In genomic region chr2:160994181-160994580, GRCm38 (mm10) we compare ENCODE assay signal across 20 mouse cellular contexts.
DNase-seq lines count a peak whose midpoint lies in the region; TF ChIP-seq lines count a peak whose summit lies in the region.
"Had no signal": no experiment of that assay in that cellular context is flagged by ENCODE, and none has a peak within 500 bp of the region (broad histone marks: within the 10 kb centered on the region; RNA-seq: fewer than 3 reads in every experiment).

No protein-coding gene starts in this region.

- peaks cover 18% of the 10 kb centered on the region for H3K36me3 ChIP-seq in heart, adult 2 months (ENCODE audit: control insufficient read depth, insufficient read depth, low read length)

- no peak overlapping the region for H3K9ac ChIP-seq in heart, adult 2 months (ENCODE audit: low read depth, low read length)
- H3K9ac ChIP-seq: heart, embryonic 15.5 days; limb, embryonic 12.5 days; midbrain, embryonic 12.5 days; neural tube, embryonic 13.5 days; stomach, embryonic 15.5 days had no signal

- DNase-seq in adrenal gland, postnatal 10 days: peak; percentile 27
- no peak for DNase-seq in adrenal gland, adult (ENCODE audit: inconsistent age in 2 of 2, low spot score in 1 of 2)
- DNase-seq in heart, adult 11 months: peak; percentile 81
- no peak for DNase-seq in heart, adult 2 months
- DNase-seq in Muller cell, postnatal 12 days (ENCODE audit: inconsistent ontology term): peak; percentile 27
- peak; percentile 49 for DNase-seq in gastrocnemius, postnatal 25 days
- no peak for DNase-seq in right cerebral cortex, adult 18-20 months
- DNase-seq: cerebellum, adult 8-10 months; cerebellum, postnatal 25 days; kidney, adult 8-10 months; kidney, postnatal 14 days; layer of hippocampus, adult 9-11 months; lung, postnatal 36 days had no signal

- intact Hi-C loops in heart, adult 2 months (cut with DNase I): no loop called here

- no peak overlapping the region for H3K4me3 ChIP-seq in heart, adult 2 months
- H3K4me3 ChIP-seq: heart, embryonic 10.5 days; heart, embryonic 15.5 days; limb, embryonic 12.5 days; midbrain, embryonic 12.5 days; neural tube, embryonic 13.5 days; stomach, embryonic 15.5 days had no signal

- WGBS in heart, adult 2 months: 55% methylated on average over 1 of the region's 1 CpGs

- H3K27me3 ChIP-seq in heart, adult 2 months (ENCODE audit: control insufficient read depth, insufficient read depth, low read length): no peaks in the 10 kb centered on the region
- H3K27me3 ChIP-seq: CH12.LX; heart, embryonic 15.5 days; limb, embryonic 12.5 days; midbrain, embryonic 12.5 days; neural tube, embryonic 13.5 days; stomach, embryonic 15.5 days had no signal

- H3K79me2 ChIP-seq in heart, adult 2 months (replicated peaks; ENCODE audit: control insufficient read depth, insufficient read depth, low read length): no peaks in the 10 kb centered on the region

- H3K27ac ChIP-seq in heart, adult 2 months: no peak overlapping the region
- H3K27ac ChIP-seq: heart, embryonic 10.5 days; heart, embryonic 15.5 days; limb, embryonic 12.5 days; midbrain, embryonic 12.5 days; neural tube, embryonic 13.5 days; stomach, embryonic 15.5 days had no signal

- no peak for TF ChIP-seq POLR2A in heart, adult 2 months (IDR thresholded peaks at IDR 0.05; ENCODE audit: insufficient read depth, low read depth, low read length)

- TF ChIP-seq CTCF in heart, adult 2 months (IDR thresholded peaks at IDR 0.05): no peak

- no peak for TF ChIP-seq EP300 in heart, adult 2 months (IDR thresholded peaks at IDR 0.05; ENCODE audit: insufficient read depth, low read depth, low read length)

- peaks cover 8% of the 10 kb centered on the region for H3K4me1 ChIP-seq in heart, adult 2 months (ENCODE audit: control insufficient read depth, insufficient read depth, low read length)
- H3K4me1 ChIP-seq: limb, embryonic 12.5 days; midbrain, embryonic 12.5 days; neural tube, embryonic 13.5 days; stomach, embryonic 15.5 days had no signal

Comparison
In these comparisons a context has a peak if more than half of its experiments do, and no peak if none do; other contexts are left out.
1. DNase-seq: peak in adrenal gland, postnatal 10 days (single experiment), heart, adult 11 months (single experiment), Muller cell, postnatal 12 days (single experiment) and gastrocnemius, postnatal 25 days (single experiment); none in adrenal gland, adult (0 of 2), heart, adult 2 months (0 of 2) and right cerebral cortex, adult 18-20 months (single experiment).